Mouse (Mus musculus): ENCODE data around the gene Kat2b.

DNA sequence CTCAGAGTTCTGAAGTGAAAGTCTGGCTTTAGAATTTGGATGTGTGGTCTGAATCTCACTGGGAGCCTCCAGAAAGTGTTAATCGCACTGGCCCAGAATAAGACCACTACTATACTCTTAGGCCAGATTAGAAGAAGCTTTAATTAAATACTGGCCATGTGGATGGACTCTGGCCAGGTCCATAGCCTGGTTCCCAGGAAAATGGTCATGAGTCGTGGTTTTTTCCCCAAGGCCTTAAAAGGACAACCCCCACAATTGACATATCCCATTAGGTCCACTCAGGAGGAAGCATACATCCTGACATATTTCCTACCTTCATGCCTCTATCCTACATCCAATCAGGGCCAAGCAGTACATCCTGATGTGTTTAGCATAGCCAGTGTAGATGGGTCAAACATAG is 10.5 kb downstream of the Kat2b start:
- TF ChIP-seq MAFK (IDR thresholded peaks at IDR 0.05; ENCODE audit: insufficient read depth, low read depth, low read length) (no peak), ZNF384 (IDR thresholded peaks at IDR 0.05; ENCODE audit: low read depth, low read length) (no peak), ZC3H11A (IDR thresholded peaks at IDR 0.05; ENCODE audit: borderline replicate concordance, low read depth, low read length) (no peak)
